Mouse (Mus musculus) lung, adult 2 months (tissue): Measurements from ENCODE around the gene Zfp319.
A peak's percentile ranks its signal among the peaks of the same experiment; 100 is the strongest.

Experiments used
- CTCF ChIP-seq: fragments of 200-500 bp; IDR thresholded peaks from 2 replicates; pipeline ENCODE4 v1.5.1; 2011; ENCODE audit warnings: mild to moderate bottlenecking, low read length, control low read depth; ENCODE audit not compliant: insufficient read depth
- POLR2A ChIP-seq: fragments of 200-500 bp; IDR thresholded peaks from 2 replicates; pipeline ENCODE4 v1.6.1; 2011; ENCODE audit warnings: low read depth, mild to moderate bottlenecking, control low read depth, low read length, borderline replicate concordance; ENCODE audit errors: extremely low read depth

DNA sequence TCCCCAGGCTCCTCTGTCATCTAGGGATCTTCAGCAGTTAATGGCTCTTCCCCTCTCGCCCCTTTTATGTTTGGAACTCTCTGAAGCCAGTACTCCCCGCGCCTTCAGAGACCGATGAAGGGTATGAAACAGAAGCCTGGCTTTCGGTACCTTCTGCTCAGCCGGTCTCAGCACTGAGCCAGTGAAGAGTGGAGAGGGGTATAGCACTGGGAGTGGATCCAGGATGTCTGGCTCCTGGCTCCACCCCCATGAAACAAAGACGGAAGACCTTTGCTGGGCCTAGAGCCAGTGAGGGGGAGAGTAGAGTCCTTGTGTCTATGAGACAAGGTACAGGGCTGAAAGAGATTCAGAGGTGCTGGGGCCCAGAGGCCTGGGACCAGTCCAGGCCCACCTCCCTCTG lies 37.9 kb downstream of the Zfp319 start:
- TF ChIP-seq CTCF (no peak), POLR2A (peak; percentile 71; the same call in 1 of the 2 replicates)
